Mouse (Mus musculus): ENCODE measurements around the gene Arhgap10. TPM values are rescaled to one million over a fixed set of nuclear protein-coding genes. Genes with fewer than 3 reads are reported as not detected.

Arhgap10 gene
- total and polyA plus RNA-seq, 3 experiments, result 2.7 to 5.9 (median 4.8) TPM

DNA sequence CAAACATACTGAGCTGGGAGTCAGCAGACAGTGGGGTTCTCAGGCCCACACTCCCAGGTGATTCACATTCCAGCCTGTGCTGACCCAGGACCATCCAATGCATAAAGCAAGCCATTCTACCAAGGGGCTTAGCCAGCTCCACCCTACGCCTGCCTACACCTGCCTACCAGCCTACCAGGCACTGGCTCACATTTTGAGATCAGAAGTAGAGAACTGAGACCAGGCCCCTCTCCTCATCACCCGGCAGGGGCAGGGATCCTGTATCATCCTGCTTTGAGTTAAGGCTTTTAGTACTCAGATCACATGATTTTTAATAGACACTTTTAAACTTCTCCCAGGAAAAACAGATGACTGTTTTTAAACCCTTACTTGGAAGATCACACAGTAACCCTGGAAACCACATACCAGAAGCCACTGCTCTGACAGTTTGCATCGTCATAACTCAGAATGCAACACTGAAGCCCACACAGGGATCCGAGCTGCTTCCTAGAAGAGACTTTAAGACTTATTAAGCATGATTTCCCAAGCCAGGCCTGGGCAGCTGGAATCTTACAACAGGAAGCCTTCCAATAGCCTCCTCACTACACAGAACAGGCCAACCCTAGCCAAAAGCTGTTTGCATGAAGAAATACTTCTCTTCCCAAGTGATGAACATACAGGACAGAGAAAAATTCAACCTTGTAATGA is 27.5 kb downstream of the Arhgap10 start:
- H3K9ac ChIP-seq (ENCODE audit: insufficient read depth, low read depth), result no peak overlapping the region
- in situ Hi-C loops (cut with MboI; ENCODE audit: low pct_ligation_motif_present, low pct_unique_long_range_greater_than_20kb, low sequenced_read_pairs) (no loop called here), dilution Hi-C loops (cut with MboI; ENCODE audit: extremely low pct_ligation_motif_present, extremely low pct_unique_long_range_greater_than_20kb, low sequenced_read_pairs) (no loop called here)
- H3K4me3 ChIP-seq (replicated peaks in 1 of 3; ENCODE audit: low read depth in 2 of 3, low read length in 2 of 3, poor library complexity in 1 of 3), result no peak overlapping the region
- H3K36me3 ChIP-seq (replicated peaks in 1 of 2; ENCODE audit: control insufficient read depth in 1 of 2, insufficient read depth in 1 of 2, low read length in 1 of 2), result no peaks in the 10 kb centered on the region
- H3K4me1 ChIP-seq (ENCODE audit: control insufficient read depth in 1 of 2, insufficient read depth in 2 of 2), result no peaks in the 10 kb centered on the region
- DNase-seq (ENCODE audit: extremely low read depth), result no peak
- no peak for TF ChIP-seq HCFC1 (IDR thresholded peaks at IDR 0.05; ENCODE audit: low read depth, low read length)
- TF ChIP-seq CHD1 (IDR thresholded peaks at IDR 0.05; ENCODE audit: low read depth, low read length), result no peak
- no peak overlapping the region for H3K4me2 ChIP-seq (ENCODE audit: insufficient read depth, low read depth, poor library complexity, severe bottlenecking)
- H3K27ac ChIP-seq (ENCODE audit: insufficient read depth, low read depth), result no peak overlapping the region
- H3K9me3 ChIP-seq (replicated peaks; ENCODE audit: low read length), result no peaks in the 10 kb centered on the region
- no peaks in the 10 kb centered on the region for H3K27me3 ChIP-seq (replicated peaks)
- no peaks in the 10 kb centered on the region for H3K79me2 ChIP-seq (replicated peaks; ENCODE audit: control insufficient read depth, extremely low read depth, insufficient read depth, poor library complexity, severe bottlenecking)

DNA sequence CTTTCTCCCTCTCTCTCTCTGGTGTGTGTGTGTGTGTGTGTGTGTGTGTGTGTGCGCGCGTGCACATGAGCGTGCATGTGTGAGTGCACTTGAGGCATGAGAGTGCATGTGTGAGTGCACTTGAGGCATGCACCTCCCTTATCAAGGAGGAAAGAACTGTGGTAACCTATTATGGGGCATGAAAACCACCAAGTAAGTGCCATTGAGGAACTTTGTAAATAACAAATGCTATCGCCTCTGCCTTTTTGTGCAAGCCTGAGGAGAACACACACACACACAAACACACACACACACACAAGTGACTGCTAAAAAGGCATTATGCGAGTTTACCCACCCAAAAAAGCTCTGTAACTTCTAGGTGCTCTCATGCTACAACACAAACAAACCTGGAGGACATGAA is 28.5 kb downstream of the Arhgap10 start:
- in situ Hi-C loops (cut with MboI; ENCODE audit: low pct_ligation_motif_present, low pct_unique_long_range_greater_than_20kb, low sequenced_read_pairs), result no loop called here
- TF ChIP-seq PAX5 (IDR thresholded peaks at IDR 0.05; ENCODE audit: low read length) (no peak), MAZ (IDR thresholded peaks at IDR 0.05; ENCODE audit: low read depth, low read length) (no peak), RAD21 (IDR thresholded peaks at IDR 0.05; ENCODE audit: low read depth, low read length) (no peak), MEF2A (IDR thresholded peaks at IDR 0.05; ENCODE audit: borderline replicate concordance, low read depth, low read length) (no peak), ZMIZ1 (IDR thresholded peaks at IDR 0.05; ENCODE audit: low read depth, low read length) (no peak), POLR2A (IDR thresholded peaks at IDR 0.05; ENCODE audit: low read depth, low read length) (no peak), TCF12 (IDR thresholded peaks at IDR 0.05; ENCODE audit: low read depth, low read length) (no peak)
- H3K27ac ChIP-seq (ENCODE audit: insufficient read depth, low read depth), result no peak overlapping the region

DNA sequence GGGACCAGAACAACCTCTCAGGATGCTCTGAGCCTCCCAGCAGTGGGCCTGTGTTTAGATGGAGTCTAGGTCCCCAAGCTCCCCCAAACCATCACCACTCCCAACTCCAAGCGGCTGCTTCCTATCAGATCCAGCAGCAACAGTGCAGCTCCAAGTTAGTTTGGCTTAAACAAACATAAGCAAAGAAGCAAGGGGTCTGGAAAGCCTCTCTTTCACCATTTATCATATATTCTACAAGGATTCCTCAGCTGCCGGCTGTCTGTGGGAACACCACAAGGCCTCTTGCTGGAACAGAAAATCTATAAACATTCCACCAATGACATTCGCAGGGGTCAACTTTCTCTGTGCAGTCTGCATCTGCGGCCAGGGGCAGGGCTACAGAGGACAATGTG is 29.5 kb downstream of the Arhgap10 start:
- Histone ChIP-seq H3K4me1 (ENCODE audit: control insufficient read depth in 1 of 2, insufficient read depth in 2 of 2) (peaks cover 0 to 8% of the 10 kb centered on the region in 2 experiments; a peak in 2 of 4 replicates), H3K4me2 (ENCODE audit: insufficient read depth, low read depth, poor library complexity, severe bottlenecking) (no peak overlapping the region), H3K4me3 (replicated peaks in 1 of 3; ENCODE audit: low read depth in 2 of 3, low read length in 2 of 3, poor library complexity in 1 of 3) (no peak overlapping the region), H3K27me3 (replicated peaks) (no peaks in the 10 kb centered on the region), H3K79me2 (replicated peaks; ENCODE audit: control insufficient read depth, extremely low read depth, insufficient read depth, poor library complexity, severe bottlenecking) (no peaks in the 10 kb centered on the region), H3K9me3 (replicated peaks; ENCODE audit: low read length) (no peaks in the 10 kb centered on the region), H3K36me3 (replicated peaks in 1 of 2; ENCODE audit: control insufficient read depth in 1 of 2, insufficient read depth in 1 of 2, low read length in 1 of 2) (no peaks in the 10 kb centered on the region), H3K27ac (ENCODE audit: insufficient read depth, low read depth) (no peak overlapping the region), H3K9ac (ENCODE audit: insufficient read depth, low read depth) (no peak overlapping the region)
- DNase-seq (ENCODE audit: extremely low read depth), result no peak
- in situ Hi-C loops (cut with MboI; ENCODE audit: low pct_ligation_motif_present, low pct_unique_long_range_greater_than_20kb, low sequenced_read_pairs) (no loop called here), dilution Hi-C loops (cut with MboI; ENCODE audit: extremely low pct_ligation_motif_present, extremely low pct_unique_long_range_greater_than_20kb, low sequenced_read_pairs) (no loop called here)
- no peak for TF ChIP-seq RAD21 (IDR thresholded peaks at IDR 0.05; ENCODE audit: low read depth, low read length)
- TF ChIP-seq CHD1 (IDR thresholded peaks at IDR 0.05; ENCODE audit: low read depth, low read length), result no peak
- TF ChIP-seq MYC (IDR thresholded peaks at IDR 0.05; ENCODE audit: low read depth, low read length), result no peak
- TF ChIP-seq MAZ (IDR thresholded peaks at IDR 0.05; ENCODE audit: low read depth, low read length), result no peak
- no peak for TF ChIP-seq CHD2 (IDR thresholded peaks at IDR 0.05; ENCODE audit: low read length)
- no peak for TF ChIP-seq SMC3 (IDR thresholded peaks at IDR 0.05; ENCODE audit: low read depth, low read length)
- no peak for TF ChIP-seq E2F4 (IDR thresholded peaks at IDR 0.05; ENCODE audit: insufficient replicate concordance, low read depth, low read length)
- no peak for TF ChIP-seq MAX (IDR thresholded peaks at IDR 0.05; ENCODE audit: low read length)
- TF ChIP-seq ZKSCAN1 (IDR thresholded peaks at IDR 0.05; ENCODE audit: borderline replicate concordance, low read depth, low read length), result no peak
- no peak for TF ChIP-seq KAT2A (IDR thresholded peaks at IDR 0.05; ENCODE audit: insufficient replicate concordance, low read length)
- no peak for TF ChIP-seq NELFE (IDR thresholded peaks at IDR 0.05; ENCODE audit: low read depth, low read length)
- TF ChIP-seq POLR2A (IDR thresholded peaks at IDR 0.05; ENCODE audit: low read depth, low read length), result no peak
- no peak for TF ChIP-seq USF1 (IDR thresholded peaks at IDR 0.05; ENCODE audit: low read depth, low read length)

More for the DNA sequence above, 28.5 kb downstream of the Arhgap10 start:
- Histone ChIP-seq H3K4me1 (ENCODE audit: control insufficient read depth in 1 of 2, insufficient read depth in 2 of 2) (no peaks in the 10 kb centered on the region), H3K79me2 (replicated peaks; ENCODE audit: control insufficient read depth, extremely low read depth, insufficient read depth, poor library complexity, severe bottlenecking) (no peaks in the 10 kb centered on the region), H3K4me2 (ENCODE audit: insufficient read depth, low read depth, poor library complexity, severe bottlenecking) (no peak overlapping the region), H3K27me3 (replicated peaks) (no peaks in the 10 kb centered on the region), H3K9me3 (replicated peaks; ENCODE audit: low read length) (no peaks in the 10 kb centered on the region), H3K36me3 (replicated peaks in 1 of 2; ENCODE audit: control insufficient read depth in 1 of 2, insufficient read depth in 1 of 2, low read length in 1 of 2) (no peaks in the 10 kb centered on the region), H3K4me3 (replicated peaks in 1 of 3; ENCODE audit: low read depth in 2 of 3, low read length in 2 of 3, poor library complexity in 1 of 3) (no peak overlapping the region), H3K9ac (ENCODE audit: insufficient read depth, low read depth) (no peak overlapping the region)
- dilution Hi-C loops (cut with MboI; ENCODE audit: extremely low pct_ligation_motif_present, extremely low pct_unique_long_range_greater_than_20kb, low sequenced_read_pairs), result no loop called here
- no peak for DNase-seq (ENCODE audit: extremely low read depth)

Measured in CH12.LX (cell line).